Mouse (Mus musculus) gastrocnemius, postnatal 14 days (tissue): Measurements from ENCODE around the gene Slc16a1. TPM values are rescaled to one million over a fixed set of nuclear protein-coding genes. Genes with fewer than 3 reads are reported as not detected.

Experiments used
- DNase-seq: peaks from one replicate; pipeline ENCODE4 v3.0.0; 2021; ENCODE audit warnings: mixed read lengths
- intact Hi-C: fragments of 180-260 bp; cut with DNase I; formaldehyde crosslinking; loops from one replicate; pipeline ENCODE4 v1.15.1; 2025; ENCODE audit warnings: low total_unique reads
- long read RNA-seq, 2 experiments: library from polyadenylated mRNA; stranded (forward); transcript quantifications; one replicate each; pipeline ENCODE4 v2.0.0; 2021
- total RNA-seq, 2 experiments: library from RNA; stranded (reverse); gene quantifications; 2 replicates each; pipeline ENCODE4 v1.2.3; 2021

The Slc16a1 gene
- total RNA-seq = 10 to 100 TPM; 20.4 to 26.4 TPM
- long read RNA-seq, experiment 1, full-length matches to known transcripts = 13 of 15 reads
- long read RNA-seq, experiment 1, partial matches to known transcripts = 2 of 15 reads
- long read RNA-seq, experiment 1, other reads (novel, unspliced or antisense) = 0 of 15 reads
- long read RNA-seq, experiment 2, full-length matches to known transcripts = 16 of 23 reads
- long read RNA-seq, experiment 2, partial matches to known transcripts = 7 of 23 reads
- long read RNA-seq, experiment 2, other reads (novel, unspliced or antisense) = 0 of 23 reads

DNA sequence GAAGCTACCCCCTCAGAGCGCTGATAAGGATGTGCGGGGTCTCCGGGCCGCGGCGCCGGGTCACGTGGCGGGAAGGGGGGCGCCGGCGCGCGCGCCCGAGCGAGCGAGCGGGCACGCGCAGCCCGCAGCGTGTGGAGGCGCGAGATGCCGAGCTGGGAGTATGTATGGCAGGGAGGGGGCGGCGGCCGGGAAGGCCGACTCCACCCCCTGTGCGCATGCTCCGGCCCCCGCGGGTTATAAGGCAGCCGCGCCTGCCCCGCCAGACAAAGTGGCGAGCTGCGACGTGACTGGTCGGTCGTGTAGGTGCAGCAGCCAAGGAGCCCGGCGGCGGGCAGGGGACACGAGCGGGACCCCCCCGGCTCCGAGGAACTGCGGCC is at the start of gene Slc16a1:
Gene Slc16a1 (plus strand): TSS at position 266 of the 377 bp plus-strand sequence.
- intact Hi-C loops = no loop called here
- peak; percentile 92 for DNase-seq

DNA sequence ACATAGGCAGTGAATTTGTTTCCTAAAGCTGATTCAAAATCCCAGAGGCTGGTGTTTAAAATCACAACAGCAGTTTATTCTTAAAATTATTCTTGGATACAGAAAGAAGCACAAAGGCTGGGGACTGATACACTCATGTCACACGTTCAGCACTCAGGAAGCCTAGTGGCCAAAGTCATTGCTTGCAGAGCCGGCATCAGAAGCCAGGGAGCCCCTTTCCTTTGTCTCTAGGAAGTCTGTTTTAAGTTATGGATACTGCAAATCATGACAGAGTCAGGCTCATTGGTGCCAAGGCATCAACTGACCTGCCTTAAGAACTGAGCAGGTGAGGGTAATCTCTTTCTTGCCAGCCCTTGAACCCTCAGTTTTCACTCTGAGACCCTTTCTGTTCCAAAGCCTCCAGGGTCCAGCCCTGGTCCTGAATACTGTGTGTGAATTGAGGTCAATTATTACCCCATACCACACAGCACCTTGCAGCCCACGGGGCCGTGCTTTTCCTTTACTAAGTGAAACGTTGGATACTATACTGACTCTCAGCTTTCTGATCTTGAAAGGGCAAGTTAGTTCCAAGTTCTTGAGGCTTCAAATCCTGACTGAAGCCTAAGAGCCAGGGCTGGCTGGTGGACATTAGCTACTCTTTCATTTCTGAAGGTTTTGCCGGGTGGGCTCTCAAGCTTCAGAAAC is 41.9 kb upstream of the Slc16a1 start:
- intact Hi-C loops = no loop called here
- DNase-seq = no peak

DNA sequence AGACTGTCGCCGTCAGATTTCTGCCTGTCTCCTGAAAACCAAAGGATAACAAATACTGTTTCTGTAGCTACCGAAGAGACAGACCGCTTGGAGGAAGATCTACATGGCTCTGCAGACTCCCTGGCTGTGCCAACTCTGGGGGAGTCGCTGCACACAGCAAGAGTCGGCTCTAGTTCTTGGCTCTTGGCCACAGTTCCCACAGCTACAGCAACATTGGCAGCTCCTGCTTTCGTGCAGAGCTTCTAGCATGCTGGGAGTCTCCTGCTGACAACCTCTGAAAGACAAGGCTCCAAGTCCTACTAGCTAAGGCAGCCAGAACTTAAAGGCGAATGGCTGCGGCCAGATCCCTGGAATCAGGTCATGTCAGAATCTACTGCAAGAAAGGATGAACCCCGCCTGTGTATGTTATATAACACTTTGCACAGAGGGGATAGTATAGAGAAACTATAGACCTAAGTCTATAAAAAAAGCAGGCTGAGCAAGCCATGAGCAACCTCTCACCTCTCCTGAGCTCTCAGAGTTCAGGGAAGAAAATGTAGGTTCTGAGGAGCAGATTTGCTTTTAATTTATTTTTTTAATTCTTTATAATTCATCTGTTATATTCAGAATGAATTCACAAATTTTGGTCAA is 41.2 kb upstream of the Slc16a1 start:
- intact Hi-C loops = no loop called here

DNA sequence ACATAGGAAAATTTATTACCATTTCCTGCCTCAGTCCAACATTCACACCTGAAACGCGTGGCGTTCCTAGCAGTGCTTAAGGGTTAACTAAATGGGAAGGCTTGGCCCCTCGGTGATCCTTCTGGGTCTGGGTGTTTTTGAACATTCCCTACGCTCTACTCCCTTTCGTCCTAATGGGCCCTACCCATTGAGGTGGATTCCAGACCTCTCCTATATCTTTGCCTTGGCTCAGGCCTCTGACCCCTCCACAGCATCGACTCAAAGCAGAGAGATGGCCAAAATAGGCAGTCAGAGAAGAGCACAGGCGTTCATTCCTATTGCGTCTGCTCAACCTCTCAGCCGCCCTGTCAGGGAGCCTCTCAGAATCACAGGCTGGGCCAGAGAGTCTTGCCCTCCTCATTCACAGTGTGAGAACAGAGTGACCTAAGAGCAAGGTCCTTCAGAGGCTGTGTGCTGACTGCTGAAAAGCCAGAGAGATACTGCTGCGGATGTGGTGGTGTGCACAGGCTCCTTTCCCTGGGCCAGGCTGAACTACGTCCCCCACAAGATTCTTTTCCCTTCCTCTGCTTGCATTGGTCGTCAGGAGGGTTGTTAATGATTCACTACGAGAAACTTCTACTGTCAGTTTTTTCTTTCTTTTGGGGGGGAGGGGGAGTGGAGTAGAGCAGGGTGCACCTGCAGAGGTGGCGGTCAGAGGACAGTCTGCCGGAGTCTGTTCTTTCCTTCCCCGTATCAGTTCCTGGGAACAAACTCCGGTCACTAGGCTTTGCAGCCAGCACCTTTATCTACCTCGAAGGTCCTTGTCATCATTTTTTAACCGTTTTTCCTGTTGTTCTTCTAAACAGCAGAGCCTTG is 38.9 kb upstream of the Slc16a1 start:
- intact Hi-C loops = no loop called here
- peak; percentile 14 for DNase-seq

More for the DNA sequence above, 41.2 kb upstream of the Slc16a1 start:
- DNase-seq = peak; percentile 77

DNA sequence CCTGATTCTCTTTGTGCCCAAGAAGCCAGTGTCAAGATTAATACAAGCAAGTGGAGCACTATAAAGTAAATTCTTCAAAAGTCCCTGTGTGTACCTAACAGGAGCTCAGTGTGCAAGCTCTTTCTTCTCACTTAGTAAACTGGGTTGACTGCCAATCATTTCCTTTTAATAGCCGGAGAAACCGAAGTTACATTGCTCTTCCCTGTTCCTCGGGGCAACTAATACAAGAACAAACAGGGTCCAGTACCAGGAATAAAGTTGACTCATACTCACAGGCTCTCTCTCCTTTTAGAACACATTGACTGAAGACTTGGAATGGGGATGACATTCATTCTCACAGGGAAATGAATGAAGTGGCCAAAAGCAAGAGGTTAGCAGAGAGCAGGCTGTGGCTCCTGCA is 37.8 kb upstream of the Slc16a1 start:
- DNase-seq = no peak
- intact Hi-C loops = no loop called here

DNA sequence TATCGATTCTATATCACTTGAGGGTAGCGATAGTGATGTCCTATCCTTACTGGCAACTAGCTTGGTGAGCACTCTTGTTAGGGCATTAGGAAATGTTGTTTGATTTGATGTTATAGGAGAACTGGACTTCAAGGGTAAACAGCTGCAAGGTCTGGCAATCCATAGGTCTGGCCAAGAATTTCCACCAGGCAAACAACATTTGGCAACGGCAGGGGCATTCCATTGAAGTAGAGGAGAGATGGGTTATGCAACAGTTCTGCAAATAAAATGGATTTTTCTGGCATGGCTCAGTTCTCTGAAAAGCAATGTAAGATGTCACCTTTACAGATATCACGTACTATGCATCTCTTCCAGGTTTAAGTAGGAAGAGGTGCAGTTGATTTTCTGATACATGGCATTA is 36.8 kb upstream of the Slc16a1 start:
- intact Hi-C loops = no loop called here
- DNase-seq = no peak

DNA sequence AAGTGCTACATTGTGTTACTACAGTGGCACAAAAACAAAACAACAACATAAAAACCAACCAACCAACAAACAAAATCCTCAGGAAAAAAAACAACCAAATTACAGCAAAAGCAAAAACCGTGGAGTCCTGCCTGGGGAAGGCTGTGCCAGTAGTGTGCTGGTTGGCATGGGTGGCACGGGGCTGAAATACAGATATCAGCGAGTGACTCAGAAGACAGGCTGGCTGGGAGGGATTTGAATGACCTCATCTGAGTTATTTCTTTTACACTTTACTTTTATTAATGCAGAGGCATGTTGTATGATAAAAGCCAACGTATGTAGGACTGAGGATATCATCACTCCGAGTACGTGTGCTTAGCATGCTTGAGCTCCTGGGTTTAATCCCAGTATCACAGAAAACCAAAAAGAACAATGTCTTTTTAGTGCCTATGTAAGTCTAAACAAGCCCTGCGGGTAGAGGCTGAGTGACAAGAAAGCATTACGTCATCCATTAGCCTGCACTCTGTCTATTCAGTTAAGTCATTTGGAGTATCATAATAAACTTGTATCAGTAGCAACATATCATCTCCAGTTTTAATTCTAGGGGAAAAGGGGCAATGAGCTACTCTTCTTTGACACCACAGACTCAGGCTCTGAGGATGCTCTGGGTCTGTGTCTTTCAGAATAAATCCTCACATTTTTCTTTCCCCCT is 28.6 kb upstream of the Slc16a1 start:
- intact Hi-C loops = no loop called here
- no peak for DNase-seq

DNA sequence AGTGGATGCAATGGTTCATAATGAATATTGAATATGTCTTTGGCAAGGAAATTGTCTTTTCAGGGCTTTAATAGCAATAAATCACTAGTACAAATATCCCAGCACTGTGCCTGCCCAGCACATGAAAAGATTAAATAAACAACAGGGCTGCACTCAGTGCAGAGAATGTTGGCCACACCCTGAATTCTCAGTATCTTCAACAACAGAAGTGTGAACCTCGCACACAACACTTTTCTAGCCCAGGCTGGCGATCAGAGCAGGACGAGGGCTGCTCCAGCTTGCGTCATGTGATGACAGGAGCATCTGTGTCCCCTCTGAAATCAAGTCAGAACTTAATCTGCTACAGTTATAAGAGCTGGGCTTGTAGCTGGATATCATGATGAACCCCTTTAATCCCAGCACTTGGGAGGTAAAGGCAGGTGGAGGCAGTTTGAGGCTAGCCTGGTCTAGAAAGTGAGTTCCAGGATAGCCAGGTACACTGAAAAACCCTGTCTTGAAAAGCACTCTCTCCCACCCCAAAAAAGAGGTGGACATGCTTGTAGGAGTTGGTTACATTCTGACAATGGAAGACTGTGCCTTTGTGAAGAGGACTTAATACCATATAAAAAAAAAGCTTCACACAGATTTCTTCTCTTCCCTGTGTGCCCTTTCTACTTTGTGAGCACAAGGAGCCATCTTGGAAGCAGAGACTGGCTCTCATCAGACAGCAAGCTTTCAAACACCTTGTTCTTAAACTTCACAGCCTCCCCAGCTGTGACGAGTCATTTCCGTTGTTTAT is 27.8 kb upstream of the Slc16a1 start:
- intact Hi-C loops = no loop called here
- no peak for DNase-seq

DNA sequence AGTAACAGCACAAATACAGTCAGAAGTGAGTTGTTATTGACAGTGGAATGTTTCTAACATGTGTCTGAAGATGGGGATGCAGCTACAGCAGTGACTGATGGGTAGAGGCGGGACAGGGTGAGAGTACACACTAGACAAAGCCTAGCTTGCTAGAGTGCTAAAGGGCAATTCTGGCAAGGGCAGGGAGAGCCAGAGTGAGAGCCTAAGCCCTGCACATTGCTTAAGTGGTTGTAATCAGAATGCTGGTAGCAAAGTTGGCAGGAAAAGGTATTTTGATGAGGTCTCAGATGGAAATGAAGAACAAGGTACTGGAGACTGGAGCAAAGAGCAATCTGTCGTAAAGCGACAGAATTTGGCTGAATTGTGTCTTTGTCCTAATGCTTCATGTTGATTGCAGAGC is 26.5 kb upstream of the Slc16a1 start:
- no peak for DNase-seq
- intact Hi-C loops = no loop called here

DNA sequence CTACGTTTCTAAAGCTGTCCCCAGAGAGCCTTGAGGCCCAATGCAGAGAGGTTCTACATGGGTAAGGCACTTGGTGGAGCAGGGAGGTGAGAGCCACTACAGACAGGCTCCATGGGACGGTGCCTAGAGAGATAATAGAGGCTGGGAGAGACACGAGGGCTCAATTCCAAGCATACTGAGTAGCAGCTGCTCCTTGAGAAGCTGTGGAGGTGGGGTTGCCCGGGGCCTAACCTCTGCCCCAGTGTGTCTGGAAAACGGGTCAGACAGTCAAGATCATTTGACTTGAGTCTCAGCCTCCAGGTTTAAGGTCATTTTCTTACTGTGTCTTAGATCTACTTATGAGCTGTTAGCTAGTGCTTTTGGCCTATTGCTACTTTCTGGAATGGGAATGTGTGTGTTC is 25.4 kb upstream of the Slc16a1 start:
- no peak for DNase-seq
- intact Hi-C loops = no loop called here

DNA sequence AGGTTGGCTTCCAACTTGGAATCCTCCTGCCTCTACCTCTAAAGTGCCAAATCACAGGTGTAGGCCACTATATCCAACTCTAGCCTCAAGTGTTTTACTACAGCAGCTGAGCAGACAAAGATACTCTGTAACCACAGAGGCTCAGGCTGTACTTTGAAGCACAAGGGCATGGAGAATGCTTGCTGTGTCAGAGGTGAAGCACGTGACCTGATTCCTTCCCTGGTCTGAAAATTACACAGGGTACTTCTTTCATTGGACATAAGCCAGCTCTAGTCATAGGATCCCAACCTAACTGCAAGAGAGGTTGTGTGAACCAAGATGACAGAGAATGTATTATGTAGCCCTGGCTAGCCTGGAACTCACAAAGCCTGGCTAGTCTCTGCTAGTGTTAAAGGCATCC is 24.4 kb upstream of the Slc16a1 start:
- intact Hi-C loops = no loop called here
- no peak for DNase-seq

DNA sequence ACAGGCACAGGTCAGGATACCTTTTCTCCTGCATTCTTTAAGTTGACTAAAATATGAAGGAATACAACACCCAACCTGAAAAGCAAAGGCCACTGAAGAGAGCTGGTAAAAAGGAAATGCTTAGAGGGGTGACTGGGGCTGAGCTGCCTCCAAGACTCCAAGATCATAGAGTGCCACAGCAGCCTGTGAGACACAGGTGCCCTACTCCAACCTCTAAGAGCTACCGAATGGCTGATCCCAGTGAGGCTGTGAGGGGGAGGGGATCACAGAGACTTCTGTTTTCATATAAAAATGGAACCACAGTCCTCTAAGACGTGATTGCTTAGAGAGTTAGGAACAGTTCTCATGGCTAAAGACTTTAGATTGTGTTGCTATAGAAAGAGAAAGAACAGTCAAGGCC is 23.3 kb upstream of the Slc16a1 start:
- no peak for DNase-seq
- intact Hi-C loops = no loop called here

DNA sequence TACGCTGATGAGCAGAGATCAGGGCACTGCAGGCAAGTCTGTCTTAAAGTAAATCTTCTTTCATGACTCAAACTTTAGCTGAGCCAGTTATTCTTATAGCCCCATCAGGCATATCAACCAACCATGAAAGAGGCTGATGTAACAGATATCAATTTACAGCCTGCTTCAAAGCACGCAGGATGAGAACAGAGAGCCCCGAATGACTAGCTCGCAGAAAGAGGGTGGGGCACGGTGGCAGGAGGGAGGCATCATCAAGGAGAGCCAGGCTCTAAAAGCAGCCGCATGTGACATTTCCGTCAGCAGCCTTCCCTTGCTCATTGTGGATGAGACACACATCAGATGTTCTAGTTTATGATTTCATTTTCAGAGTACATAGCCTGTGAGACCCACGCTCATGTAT is 22.3 kb upstream of the Slc16a1 start:
- intact Hi-C loops = no loop called here
- DNase-seq = no peak

DNA sequence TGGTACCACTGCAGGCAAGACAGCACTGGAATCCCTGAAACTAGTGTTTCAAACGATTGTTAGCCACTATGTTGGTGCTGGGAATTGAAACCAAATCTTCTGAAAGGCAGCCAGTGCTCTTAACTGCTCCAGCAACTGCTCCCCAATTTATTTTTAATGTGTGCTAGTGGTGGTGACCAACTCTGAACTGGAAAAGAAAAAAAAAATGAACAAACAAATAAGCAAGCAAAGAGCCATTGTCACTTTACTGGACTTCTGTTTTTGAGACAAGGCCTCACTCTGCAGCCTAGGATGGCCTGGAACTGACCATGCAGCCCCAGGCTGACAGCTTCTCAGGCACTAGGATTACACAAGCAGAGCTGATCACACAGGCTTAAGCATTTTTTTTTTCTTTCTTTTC is 16.6 kb upstream of the Slc16a1 start:
- no peak for DNase-seq
- intact Hi-C loops = no loop called here

DNA sequence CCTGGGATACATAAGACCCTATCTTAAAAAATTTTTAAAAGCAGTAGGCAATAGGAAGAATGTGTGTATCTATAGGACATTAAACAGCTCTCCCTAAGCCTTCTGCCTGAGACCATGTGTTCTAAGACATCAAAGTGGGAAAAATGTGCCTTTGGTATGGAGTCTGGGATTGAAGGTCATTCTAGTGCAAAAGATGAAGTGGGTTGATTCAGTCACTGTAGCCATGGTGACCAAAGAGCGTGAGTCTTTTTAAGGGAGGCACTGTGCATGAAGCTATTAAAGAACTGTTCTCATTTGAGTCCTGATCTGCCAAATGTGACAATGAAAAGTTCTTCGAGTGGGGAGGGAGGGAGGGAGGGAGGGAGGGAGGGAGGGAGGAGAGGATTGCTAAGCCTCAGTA is 8.7 kb upstream of the Slc16a1 start:
- no peak for DNase-seq
- intact Hi-C loops = no loop called here

DNA sequence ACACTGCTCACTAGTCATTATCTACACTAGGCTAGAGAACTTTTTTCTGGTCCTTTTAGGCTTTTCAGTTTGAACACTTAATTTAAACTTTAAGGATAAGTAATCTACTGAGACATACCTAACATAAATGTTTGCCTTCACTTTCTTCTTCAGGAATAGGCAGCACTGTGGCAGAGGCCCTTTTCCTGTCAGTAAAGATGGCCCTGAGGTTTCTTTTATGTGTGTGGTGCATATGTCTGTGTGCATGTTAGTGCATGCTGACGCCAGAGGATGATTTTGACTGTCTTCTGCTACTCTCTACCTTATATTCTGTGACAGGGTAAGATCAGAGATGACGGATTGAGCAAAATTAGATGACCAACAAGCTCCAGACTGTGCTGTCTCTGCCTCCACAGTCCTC is 7.5 kb upstream of the Slc16a1 start:
- intact Hi-C loops = no loop called here
- no peak for DNase-seq

DNA sequence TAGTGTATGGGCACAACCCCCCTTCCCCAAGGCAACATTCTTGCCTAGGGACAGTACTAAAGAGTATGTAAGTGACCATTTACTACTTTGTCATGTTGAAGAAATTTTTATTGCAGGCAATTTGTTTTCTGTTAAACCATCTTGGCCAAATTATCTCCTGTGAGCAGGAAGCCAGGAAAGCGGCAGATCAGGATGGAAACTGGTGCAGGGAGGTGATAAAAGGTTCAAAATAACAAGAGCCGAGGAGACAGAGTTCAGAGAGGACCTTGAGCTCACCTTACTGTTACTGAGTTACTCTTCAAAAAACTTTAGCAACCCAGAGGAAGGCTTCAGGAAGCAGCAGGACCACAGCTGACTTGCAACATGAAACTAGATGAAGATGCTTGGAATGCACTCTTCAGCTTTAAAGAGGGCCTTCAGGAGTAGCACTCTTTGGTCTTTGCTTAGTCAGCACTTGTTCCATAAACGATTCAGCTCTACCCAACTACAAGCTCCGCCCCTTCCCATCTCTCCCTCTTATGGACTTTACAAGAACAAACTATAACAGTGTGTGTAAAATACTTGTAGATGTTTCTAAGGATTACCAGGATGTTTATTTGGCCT is 5.8 kb upstream of the Slc16a1 start:
- intact Hi-C loops = no loop called here
- DNase-seq = no peak

DNA sequence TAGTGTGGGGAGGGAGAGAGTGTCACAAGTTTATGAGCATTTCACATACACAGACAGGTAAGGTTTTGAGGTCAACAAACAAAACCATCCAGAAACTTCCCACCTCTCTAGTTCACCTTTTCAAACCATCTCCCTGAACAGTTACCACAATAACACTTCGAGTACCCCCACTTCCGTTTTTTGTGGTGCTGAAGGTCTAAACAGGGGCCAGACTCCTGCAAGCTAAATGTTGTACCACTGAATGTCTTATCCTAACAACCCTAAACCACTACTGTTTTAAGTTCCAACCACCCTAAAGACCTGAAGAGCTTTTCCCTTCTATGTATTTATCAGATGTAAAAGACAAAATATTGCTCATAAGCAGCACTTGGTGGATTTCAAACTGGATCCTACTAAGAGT is 2.0 kb upstream of the Slc16a1 start:
- intact Hi-C loops = no loop called here
- DNase-seq = no peak
